Mouse (Mus musculus) kidney, postnatal 10 days (tissue): Measurements from ENCODE around the gene Gm7361.
"Not testable (repeated sequence)": the region's sequence is repeated elsewhere in the genome, so short reads cannot be mapped to it uniquely, and the experiment has no call there.

Experiments
- DNase-seq: peaks from one replicate; pipeline ENCODE4 v3.0.0; 2021; ENCODE audit warnings: mixed read lengths

Gm7361 gene

GRCm38 (mm10) chr5:26257391-26257790, at the start of gene Gm7361:
Gm7361 (plus strand) TSS chr5:26257691.
- DNase-seq: not testable (repeated sequence)

GRCm38 (mm10) chr5:26211030-26211429, 46.5 kb upstream of the Gm7361 start:
- DNase-seq: no peak

DNA sequence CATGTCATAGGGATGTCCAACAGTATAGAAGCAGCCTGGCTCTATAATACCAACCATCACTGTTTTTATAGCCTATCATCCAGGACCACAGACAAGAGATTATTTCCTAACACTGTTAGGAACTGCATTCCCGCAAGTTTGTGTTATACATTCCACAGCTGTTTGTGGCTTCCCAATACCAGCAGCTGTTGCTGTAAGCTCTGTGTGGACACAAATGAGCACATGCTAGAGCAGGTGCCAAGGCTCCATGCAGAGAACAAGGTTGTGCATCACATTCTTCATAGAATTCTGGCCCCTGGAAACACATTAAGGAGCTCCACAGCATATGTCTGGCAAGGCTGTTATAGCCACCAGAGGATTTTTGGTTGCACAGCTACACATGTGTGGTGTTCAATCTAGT, 35.4 kb upstream of the Gm7361 start:
- DNase-seq: no peak

DNA sequence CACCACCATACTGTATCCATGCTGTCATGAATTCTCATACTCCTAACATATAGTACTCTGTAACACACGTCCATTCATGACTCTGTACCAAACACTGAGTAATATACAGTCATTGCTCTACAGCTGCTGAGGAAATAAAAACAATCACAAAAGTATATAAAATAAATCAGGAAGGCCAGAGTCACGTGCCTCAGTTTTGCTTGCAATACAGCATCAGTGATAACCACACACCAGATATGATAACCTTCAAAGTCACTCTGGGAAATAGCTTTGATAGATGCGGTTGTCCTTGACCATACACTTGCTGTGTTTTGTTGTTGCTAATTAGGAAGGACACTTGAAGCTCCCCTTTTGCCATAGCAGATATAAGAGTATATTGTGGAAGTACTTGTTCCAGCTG, 9.2 kb downstream of the Gm7361 start:
- not testable (repeated sequence) for DNase-seq

DNA sequence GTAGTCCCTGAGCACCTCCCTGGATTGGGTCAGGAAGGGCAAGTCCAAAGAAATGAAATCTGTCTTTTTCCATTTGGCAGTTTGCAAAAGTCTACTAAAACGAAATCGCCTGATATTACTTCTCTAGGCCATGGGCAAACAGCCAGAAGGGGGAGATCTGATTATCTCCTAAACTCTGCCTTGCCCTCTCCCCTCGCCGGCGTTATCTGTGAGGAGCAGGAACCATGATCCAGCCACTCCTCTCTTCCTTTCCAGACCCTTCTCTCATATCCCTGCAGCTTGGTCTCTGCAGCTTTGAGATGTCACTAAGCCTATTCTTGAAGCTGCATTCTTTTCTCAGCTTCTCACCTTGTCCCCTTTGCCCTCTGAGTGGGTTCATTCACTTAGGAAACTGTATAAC, 22.9 kb downstream of the Gm7361 start:
- DNase-seq: no peak

GRCm38 (mm10) chr5:26281717-26282116, 24.2 kb downstream of the Gm7361 start:
- DNase-seq: no peak

DNA sequence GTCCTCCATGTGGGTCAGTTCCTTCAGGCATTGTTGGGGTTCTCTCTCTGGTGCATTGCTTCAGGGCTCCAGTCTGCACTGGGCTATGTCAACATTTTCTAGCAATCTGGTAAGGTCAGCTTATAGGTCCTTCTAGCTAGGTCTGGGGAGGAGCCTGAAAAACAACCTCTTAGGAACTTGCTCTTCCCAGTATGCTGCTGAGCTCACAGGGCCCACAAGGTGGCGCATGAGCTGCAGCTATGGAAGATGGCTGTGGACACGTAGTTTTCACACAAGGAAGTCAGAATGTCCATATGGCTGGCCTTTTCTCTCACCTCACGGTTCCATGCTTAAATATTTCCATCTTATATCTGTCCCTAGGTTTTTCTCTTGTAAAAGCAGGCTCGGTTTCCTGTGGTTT, 24.8 kb downstream of the Gm7361 start:
- DNase-seq: peak; percentile 79

DNA sequence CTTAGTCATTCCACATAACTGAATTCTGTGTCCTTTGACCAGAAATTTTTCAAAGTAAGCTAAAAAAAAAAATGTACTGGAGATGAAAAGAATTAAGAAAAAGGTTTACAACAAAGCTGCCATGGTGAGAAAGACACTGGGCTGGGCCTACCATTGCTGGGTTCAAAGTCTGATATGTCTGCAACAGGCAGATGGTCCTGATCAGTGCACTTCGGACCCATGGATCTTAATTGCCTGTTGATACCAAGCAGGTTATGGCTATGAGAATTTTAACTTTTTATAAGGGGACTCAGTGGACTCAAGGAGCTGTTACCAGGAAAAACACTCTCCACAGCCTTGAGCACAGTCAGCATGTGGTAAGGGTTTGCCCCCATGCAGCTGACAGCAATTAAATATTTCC, 25.9 kb downstream of the Gm7361 start:
- no peak for DNase-seq

DNA sequence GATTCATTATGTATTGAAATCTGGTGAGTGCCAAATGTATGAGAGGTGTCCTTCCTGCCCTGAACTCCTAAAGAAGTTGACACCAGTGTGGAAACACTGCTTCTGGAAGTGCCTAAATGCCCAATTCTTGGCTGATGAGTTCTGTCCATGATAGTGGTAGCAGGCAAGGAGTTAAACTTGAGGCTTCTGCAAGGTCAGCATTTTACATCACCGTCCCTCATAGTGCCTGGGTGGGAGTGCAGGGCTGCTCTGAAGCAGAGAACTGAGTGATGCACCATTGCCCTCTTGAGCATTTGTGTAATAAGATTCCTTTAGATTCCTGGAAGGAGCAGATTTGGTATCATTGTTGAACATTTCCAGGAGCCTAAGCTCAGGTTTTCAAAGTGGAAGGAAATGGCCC, 34.1 kb downstream of the Gm7361 start:
- no peak for DNase-seq

GRCm38 (mm10) chr5:26293258-26293657, 35.8 kb downstream of the Gm7361 start:
- no peak for DNase-seq
